Mouse (Mus musculus) bone marrow, adult 2 months (tissue): ENCODE results near the gene Wdr91. TPM values are rescaled to one million over a fixed set of nuclear protein-coding genes. Genes with fewer than 3 reads are reported as not detected.

Source experiments
- H3K27ac ChIP-seq: fragments of 200-500 bp; 2 replicates; pipeline ENCODE4 v1.5.1; 2012; ENCODE audit warnings: low read depth, mild to moderate bottlenecking, control low read depth, inconsistent platforms, low read length; ENCODE audit not compliant: control insufficient read depth, poor library complexity, insufficient read depth
- H3K4me1 ChIP-seq: fragments of 200-500 bp; 2 replicates; pipeline ENCODE4 v1.6.1; 2011; ENCODE audit warnings: low read length; ENCODE audit not compliant: control insufficient read depth, insufficient read depth
- H3K4me3 ChIP-seq: fragments of 200-500 bp; replicated peaks from 2 replicates; pipeline ENCODE3; 2011; ENCODE audit warnings: mild to moderate bottlenecking, low read depth, low read length, control low read depth; ENCODE audit not compliant: control insufficient read depth
- CTCF ChIP-seq: fragments of 200-500 bp; IDR thresholded peaks from 2 replicates; pipeline ENCODE4 v1.5.1; 2011; ENCODE audit warnings: low read length, control low read depth; ENCODE audit not compliant: control insufficient read depth, insufficient read depth
- POLR2A ChIP-seq: fragments of 200-500 bp; IDR thresholded peaks from 2 replicates; pipeline ENCODE4 v1.6.1; 2011; ENCODE audit warnings: low read depth, mild to moderate bottlenecking, control low read depth, low read length, borderline replicate concordance; ENCODE audit not compliant: control insufficient read depth
- WGBS: fragments of 180-500 bp; shearing (Covaris S2); methylation state at CpG from one replicate; pipeline ENCODE4 v1.1.7; 2018; 5-methylcytosine and 5-hydroxymethylcytosine counted together
- polyA plus RNA-seq: library from polyadenylated mRNA; stranded (reverse); fragments of >200 nt; gene quantifications from 2 replicates; pipeline ENCODE4 v1.2.4, GENCODE M21; 2011; ENCODE audit warnings: low replicate concordance; ENCODE audit not compliant: missing spikeins, insufficient read depth, insufficient read length

The Wdr91 gene
- polyA plus RNA-seq, 1 experiment: 27.6 TPM

DNA sequence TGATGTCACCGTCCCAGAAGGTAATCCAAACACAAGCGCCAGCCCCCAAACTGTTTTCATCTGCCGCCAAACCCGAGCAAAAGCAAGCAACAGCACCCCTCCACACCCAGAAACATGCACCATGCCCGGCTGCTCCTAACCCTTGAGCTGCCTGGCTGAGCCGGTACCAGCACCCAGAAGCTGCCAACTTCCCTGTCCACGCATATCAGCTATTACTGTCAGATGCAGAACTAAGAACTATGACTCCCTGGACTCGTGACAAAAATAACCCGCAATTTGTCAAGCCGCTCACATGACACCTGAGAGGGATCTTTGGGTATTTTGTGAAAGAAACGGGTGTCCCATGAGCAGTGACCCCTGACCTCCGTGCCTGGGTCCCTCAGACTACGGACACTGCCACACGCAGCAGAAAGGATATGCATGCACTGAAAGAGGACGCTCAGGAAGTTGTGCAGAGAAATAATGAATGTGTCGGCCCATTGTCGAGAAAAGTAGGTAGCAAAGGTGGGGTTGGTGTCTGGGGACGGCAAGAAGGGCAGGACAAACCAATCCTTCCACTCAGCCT lies 2.9 kb downstream of the Wdr91 start:
- Histone ChIP-seq H3K4me3 (no peak overlapping the region), H3K4me1 (peaks cover 3% of the 10 kb centered on the region; the same call in 1 of the 2 replicates), H3K27ac (peak overlapping the region; percentile 82)
- 77% methylated on average over 18 of the region's 18 CpGs for WGBS
- TF ChIP-seq CTCF: no peak
- TF ChIP-seq POLR2A: no peak

DNA sequence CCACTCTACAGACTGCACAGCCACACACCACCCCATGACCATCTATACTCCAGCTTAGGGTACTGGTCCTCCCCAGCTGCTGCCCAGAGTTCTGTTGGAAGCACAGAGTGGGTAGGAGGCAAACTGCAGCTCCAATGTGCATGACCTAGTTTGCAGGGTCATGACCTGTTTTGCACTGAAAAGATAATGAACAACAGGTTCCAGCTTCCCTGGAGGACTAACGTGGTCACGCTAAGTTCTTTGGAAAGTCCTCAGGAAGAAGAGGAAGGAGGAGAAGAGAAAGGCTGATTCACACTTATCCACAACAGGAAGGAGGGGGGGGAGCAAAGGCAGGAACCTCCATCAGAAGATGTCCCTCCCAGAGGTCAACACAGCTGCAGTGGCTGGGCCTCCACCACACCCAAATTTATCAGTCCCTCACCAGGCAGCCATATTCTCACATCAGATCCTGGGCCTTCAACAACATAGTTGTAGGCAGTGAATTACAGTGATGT lies 3.5 kb downstream of the Wdr91 start:
- H3K27ac ChIP-seq: peak overlapping the region; percentile 82
- no peak overlapping the region for H3K4me3 ChIP-seq
- peaks cover 3% of the 10 kb centered on the region; the same call in 1 of the 2 replicates for H3K4me1 ChIP-seq
- no peak for TF ChIP-seq CTCF
- TF ChIP-seq POLR2A: no peak
- 33% methylated on average over 2 of the region's 2 CpGs for WGBS

DNA sequence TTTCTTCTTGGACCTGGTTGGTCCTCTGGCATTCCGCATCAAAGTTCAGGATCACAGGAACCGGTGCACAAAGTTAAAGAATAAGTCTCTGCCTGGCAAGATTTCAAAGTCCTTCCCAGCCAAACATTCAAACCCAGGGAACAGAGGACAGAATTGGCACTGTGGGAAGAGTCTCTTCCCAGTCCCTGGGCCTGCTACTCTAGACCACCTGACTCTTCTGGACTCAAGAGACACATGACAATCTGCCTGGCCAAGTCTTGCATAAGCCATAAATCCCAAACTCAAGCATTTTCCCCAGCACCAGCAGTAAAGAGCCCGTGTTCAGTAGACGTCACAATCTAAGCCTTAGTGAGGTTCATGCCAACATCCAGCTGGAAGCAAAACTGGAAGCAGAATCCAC lies 4.0 kb downstream of the Wdr91 start:
- Histone ChIP-seq H3K4me3 (no peak overlapping the region), H3K4me1 (peaks cover 3% of the 10 kb centered on the region; the same call in 1 of the 2 replicates), H3K27ac (0 out of 2 replicates have a peak overlapping the region, but pooled peaks have one; percentile 55)
- whole genome bisulfite sequencing: 84% methylated on average over 4 of the region's 4 CpGs
- no peak for TF ChIP-seq CTCF
- no peak for TF ChIP-seq POLR2A

DNA sequence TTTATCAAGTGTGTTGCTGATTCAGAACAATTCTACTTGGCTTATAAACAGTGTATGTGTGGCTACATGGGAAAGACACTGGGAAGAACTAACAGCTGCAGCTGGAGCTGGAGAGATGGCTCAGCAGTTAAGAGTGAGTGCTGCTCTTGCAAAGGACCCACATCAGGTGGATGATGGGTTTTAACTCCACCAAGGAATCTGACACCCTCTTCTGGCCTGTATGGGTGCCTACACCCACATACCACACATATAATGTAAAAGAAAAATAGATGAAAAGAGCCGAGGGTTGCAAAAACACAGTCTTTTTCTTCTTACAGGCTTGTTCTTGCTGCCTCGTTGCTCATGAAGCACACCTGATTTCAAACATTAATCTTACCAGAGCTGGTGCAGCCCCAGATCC lies 4.6 kb downstream of the Wdr91 start:
- no peak overlapping the region for H3K4me3 ChIP-seq
- no peak overlapping the region for H3K27ac ChIP-seq
- 75% methylated on average over 2 of the region's 2 CpGs for WGBS
- peaks cover 3% of the 10 kb centered on the region; the same call in 1 of the 2 replicates for H3K4me1 ChIP-seq
- no peak for TF ChIP-seq POLR2A
- TF ChIP-seq CTCF: no peak

DNA sequence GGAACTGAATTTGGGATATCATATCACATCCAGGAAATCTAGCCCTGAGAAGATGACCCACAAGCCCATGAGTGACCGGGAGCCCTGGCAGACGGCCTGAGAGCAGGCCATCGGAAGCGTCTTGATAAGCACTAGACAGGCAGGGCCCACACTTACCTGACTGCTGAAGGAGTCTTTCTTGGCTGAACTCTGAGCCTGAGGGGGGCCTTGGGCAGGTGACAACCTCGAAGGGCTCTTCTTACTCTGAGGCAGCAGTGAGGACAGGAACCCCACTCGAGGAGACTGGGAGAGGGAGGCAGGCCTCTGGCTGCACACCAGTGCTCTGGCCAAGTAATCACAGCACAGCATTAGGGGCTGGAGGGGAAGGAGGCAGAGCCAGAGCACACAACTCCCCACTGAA lies 6.3 kb downstream of the Wdr91 start:
- H3K4me1 ChIP-seq: peaks cover 3% of the 10 kb centered on the region; the same call in 1 of the 2 replicates

DNA sequence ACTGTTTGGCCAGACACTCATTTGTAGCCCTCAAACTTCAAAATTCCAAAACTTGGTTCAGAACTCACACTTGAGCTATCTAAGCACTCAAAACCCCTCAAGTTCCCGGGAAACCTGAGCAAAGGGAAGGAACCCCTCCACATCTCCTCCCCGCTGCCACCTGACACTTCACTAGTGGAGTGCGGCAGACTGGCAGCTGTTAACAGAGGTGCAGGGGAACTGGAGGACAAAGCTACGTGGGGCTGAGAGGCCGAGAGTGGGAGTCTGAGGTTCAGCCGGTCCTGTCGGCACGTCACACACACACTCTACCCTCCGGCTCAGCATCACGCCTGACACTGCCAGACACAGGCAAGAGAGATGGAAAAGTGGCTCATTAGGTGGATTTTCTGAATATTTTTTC lies 6.8 kb downstream of the Wdr91 start:
- 86% methylated on average over 10 of the region's 10 CpGs for WGBS

More for the DNA sequence above, 6.3 kb downstream of the Wdr91 start:
- WGBS: 88% methylated on average over 6 of the region's 6 CpGs
- Histone ChIP-seq H3K4me3 (no peak overlapping the region), H3K27ac (no peak overlapping the region)
- TF ChIP-seq POLR2A: no peak
- no peak for TF ChIP-seq CTCF

DNA sequence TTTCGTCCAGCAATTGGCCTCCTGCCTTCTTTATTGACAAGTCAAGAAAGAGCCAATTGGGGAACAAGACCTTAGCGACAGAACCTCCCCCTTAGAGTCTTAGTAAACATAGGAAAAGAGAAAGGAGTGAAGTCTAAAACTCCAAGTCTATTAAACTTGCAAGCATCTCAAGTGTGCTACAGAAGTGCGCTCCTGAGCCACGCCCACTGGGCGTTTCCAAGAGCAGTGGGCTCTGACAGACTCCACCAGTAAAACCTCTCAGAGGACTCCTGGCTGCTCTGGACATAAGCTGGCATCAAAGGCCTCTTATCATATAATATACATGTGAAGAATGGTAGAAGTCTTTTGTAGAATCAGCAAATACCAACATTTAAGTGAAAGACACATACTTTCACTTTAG lies 7.2 kb downstream of the Wdr91 start:
- Histone ChIP-seq H3K27ac (no peak overlapping the region), H3K4me3 (no peak overlapping the region), H3K4me1 (peaks cover 3% of the 10 kb centered on the region; the same call in 1 of the 2 replicates)
- TF ChIP-seq CTCF: no peak
- no peak for TF ChIP-seq POLR2A
- 79% methylated on average over 5 of the region's 5 CpGs for WGBS

More for the DNA sequence above, 6.8 kb downstream of the Wdr91 start:
- no peak for TF ChIP-seq POLR2A
- no peak for TF ChIP-seq CTCF
- Histone ChIP-seq H3K4me3 (no peak overlapping the region), H3K4me1 (peaks cover 3% of the 10 kb centered on the region; the same call in 1 of the 2 replicates), H3K27ac (no peak overlapping the region)

DNA sequence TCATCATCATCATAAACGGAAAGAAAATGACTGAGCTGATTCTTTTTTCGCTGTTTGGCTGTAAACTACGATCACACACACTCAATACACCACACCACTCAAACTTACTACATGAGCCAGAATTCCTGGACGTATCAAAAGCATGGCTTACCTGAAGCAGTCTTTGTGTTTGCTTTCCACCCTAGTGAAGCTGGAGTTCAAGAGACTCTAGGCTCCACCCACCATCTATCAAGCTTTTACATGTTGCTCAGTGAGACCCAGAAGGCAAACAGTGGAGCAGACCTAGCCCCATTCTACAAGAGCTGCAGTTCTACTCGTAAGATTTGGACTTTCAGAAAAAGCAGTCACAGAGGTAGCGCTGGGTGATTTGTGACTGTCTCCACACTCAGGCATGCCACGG lies 8.1 kb downstream of the Wdr91 start:
- Histone ChIP-seq H3K4me1 (no peaks in the 10 kb centered on the region; the same call in 1 of the 2 replicates), H3K27ac (no peak overlapping the region), H3K4me3 (no peak overlapping the region)
- no peak for TF ChIP-seq POLR2A
- WGBS: 88% methylated on average over 7 of the region's 7 CpGs
